Mouse (Mus musculus) intestine, postnatal 0 days (tissue): ENCODE results near the gene Prkcq. TPM values are rescaled to one million over a fixed set of nuclear protein-coding genes. Genes with fewer than 3 reads are reported as not detected.

Experiments used
- ATAC-seq: fragments of 200-750 bp; cut with Nextera tagmentation; 2 replicates; pipeline ENCODE4 v1.8.0; 2017; ENCODE audit warnings: mild to moderate bottlenecking, moderate TSS enrichment, moderate library complexity
- H3K27ac ChIP-seq: fragments of 300-500 bp; sonication (generic); 2 replicates; pipeline ENCODE4 v1.5.1; 2014; ENCODE audit warnings: mild to moderate bottlenecking, low read depth, low read length, moderate library complexity
- H3K27me3 ChIP-seq: fragments of 300-500 bp; sonication (generic); replicated peaks from 2 replicates; pipeline ENCODE4 v1.6.1; 2014; ENCODE audit warnings: low read length, mixed read lengths; ENCODE audit not compliant: control insufficient read depth, insufficient read depth
- H3K36me3 ChIP-seq: fragments of 300-500 bp; sonication (generic); 2 replicates; pipeline ENCODE4 v1.6.1; 2014; ENCODE audit warnings: mild to moderate bottlenecking, moderate library complexity; ENCODE audit not compliant: control insufficient read depth, insufficient read depth
- H3K4me1 ChIP-seq: fragments of 300-500 bp; sonication (generic); replicated peaks from 2 replicates; pipeline ENCODE4 v1.6.1; 2014; ENCODE audit warnings: antibody characterized with exemption, low read length, mixed read lengths; ENCODE audit not compliant: control insufficient read depth, insufficient read depth
- H3K4me2 ChIP-seq: fragments of 300-500 bp; sonication (generic); replicated peaks from 2 replicates; pipeline ENCODE4 v1.6.1; 2014; ENCODE audit warnings: low read depth, mild to moderate bottlenecking, moderate library complexity
- H3K4me3 ChIP-seq: fragments of 300-500 bp; sonication (generic); 2 replicates; pipeline ENCODE4 v1.5.1; 2014; ENCODE audit warnings: low read depth, low read length
- H3K9ac ChIP-seq: fragments of 300-500 bp; sonication (generic); 2 replicates; pipeline ENCODE4 v1.6.1; 2014; ENCODE audit warnings: mild to moderate bottlenecking, low read depth, low read length
- H3K9me3 ChIP-seq: fragments of 300-500 bp; sonication (generic); 2 replicates; pipeline ENCODE4 v1.6.1; 2016; ENCODE audit warnings: mixed run types; ENCODE audit not compliant: control insufficient read depth
- CTCF ChIP-seq: sonication (generic); IDR thresholded peaks from 2 replicates; pipeline ENCODE4 v1.5.1; 2016; ENCODE audit warnings: low read depth, mild to moderate bottlenecking, control low read depth, antibody characterized with exemption, moderate library complexity
- WGBS: fragments of 180-500 bp; shearing (Covaris S2); extraction: QIAGEN DNeasy Blood & Tissue Kit; methylation state at CpG from one replicate; pipeline ENCODE4 v1.1.7; 2014; 5-methylcytosine and 5-hydroxymethylcytosine counted together
- polyA plus RNA-seq: library from polyadenylated mRNA; unstranded; fragments of >200 nt; fragmentation: Nextera tagmentation; extraction: Ambion mirVana; gene quantifications from 2 replicates; pipeline ENCODE4 v1.2.1, GENCODE M21; 2015

Prkcq gene
- polyA plus RNA-seq, 1 experiment from 2014 or later = 1.1 TPM

DNA sequence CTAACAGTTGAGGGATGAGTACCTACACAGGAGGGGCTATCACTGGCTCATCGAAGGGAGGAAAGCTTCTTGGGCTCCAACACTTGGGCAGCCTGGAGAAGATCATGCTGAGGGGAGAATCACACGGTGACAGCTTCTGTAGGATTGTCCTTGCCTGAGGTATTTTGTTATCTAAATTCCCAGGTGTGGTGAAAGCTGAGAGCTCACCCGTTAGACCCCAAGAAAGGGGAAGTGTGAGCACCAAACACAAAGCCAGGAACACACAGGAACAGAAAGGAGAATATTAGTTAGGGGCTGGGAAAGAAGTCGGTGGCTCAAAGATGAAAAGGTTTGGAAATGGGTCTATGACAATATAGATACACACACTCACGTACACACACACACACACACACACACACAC lies 27.7 kb downstream of the Prkcq start:
- no peaks in the 10 kb centered on the region for H3K27me3 ChIP-seq
- no peak for ATAC-seq
- 76% methylated on average over 5 of the region's 5 CpGs for WGBS
- H3K4me2 ChIP-seq = no peak overlapping the region
- H3K36me3 ChIP-seq = no peaks in the 10 kb centered on the region
- H3K9me3 ChIP-seq = no peaks in the 10 kb centered on the region
- H3K4me3 ChIP-seq = no peak overlapping the region
- no peak overlapping the region for H3K9ac ChIP-seq
- H3K27ac ChIP-seq = no peak overlapping the region
- no peaks in the 10 kb centered on the region for H3K4me1 ChIP-seq
- no peak for TF ChIP-seq CTCF

DNA sequence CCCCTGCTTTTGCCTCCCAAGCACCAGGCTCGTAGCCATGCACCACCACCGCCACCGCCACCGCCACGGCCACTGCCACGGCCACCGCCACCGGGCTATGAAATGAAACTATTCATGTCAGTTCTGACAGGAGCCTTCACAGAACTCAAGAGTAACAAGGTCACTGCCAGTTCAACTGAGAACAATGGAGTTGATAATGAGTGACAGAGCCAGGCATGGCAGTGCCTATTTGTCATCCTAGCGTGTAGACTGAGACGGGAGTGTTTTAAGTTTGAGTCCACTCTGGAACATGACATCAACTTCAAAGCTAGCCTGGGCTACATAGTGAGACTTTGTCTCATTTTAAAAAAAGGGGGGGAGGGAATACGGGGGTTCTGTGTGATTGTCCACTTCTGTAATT lies 30.9 kb downstream of the Prkcq start:
- 92% methylated on average over 11 of the region's 11 CpGs for WGBS

DNA sequence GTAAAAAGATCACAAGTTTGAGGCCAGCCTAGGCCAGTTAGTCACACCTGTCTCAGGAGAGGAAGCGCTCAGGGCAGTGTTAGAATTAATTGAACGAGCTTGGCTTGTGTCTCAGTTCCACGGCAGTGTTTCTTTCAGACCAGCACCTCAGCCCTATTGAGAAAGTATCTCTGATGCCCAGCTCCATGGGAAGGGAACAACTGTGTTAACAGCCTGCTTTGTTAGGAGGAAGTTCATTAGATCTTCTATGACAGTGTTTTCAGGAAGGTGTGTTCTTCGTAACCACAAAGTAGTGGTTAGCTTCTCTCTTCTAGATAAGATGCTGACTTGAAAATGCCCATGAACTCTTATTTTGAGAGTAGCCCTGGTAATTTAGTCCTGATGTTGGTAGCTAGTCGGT lies 31.4 kb downstream of the Prkcq start:
- ATAC-seq = no peak

More for the DNA sequence above, 30.9 kb downstream of the Prkcq start:
- ATAC-seq = no peak
- Histone ChIP-seq H3K4me1 (no peaks in the 10 kb centered on the region), H3K27me3 (no peaks in the 10 kb centered on the region), H3K27ac (no peak overlapping the region), H3K4me3 (no peak overlapping the region), H3K36me3 (no peaks in the 10 kb centered on the region), H3K4me2 (no peak overlapping the region), H3K9me3 (no peaks in the 10 kb centered on the region), H3K9ac (no peak overlapping the region)
- TF ChIP-seq CTCF = no peak

DNA sequence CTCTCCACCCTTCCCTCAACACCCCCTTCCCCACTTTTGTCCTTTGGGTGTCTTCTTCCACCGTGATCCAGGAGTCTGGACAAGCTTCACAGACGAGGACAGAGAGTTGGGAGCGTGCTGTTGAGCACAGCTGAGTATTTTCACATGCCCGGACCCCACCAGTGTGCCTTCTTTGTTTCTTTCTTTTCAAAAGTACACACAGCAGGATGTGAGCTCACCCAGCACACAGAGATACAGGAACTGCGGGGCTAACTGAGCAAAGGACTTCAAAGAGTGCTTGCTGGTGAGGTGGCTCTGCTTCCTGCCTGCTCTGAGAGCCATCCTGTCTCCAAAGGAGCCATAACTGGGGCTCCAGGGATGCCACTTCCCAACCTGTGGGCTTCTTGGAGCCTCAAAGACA lies 32.3 kb downstream of the Prkcq start:
- Histone ChIP-seq H3K9me3 (no peaks in the 10 kb centered on the region), H3K27me3 (no peaks in the 10 kb centered on the region), H3K36me3 (no peaks in the 10 kb centered on the region), H3K4me1 (no peaks in the 10 kb centered on the region), H3K4me3 (no peak overlapping the region), H3K9ac (no peak overlapping the region), H3K27ac (no peak overlapping the region), H3K4me2 (no peak overlapping the region)
- no peak for TF ChIP-seq CTCF
- ATAC-seq = no peak
- WGBS = 66% methylated on average over 5 of the region's 5 CpGs

More for the DNA sequence above, 31.4 kb downstream of the Prkcq start:
- Histone ChIP-seq H3K4me3 (no peak overlapping the region), H3K36me3 (no peaks in the 10 kb centered on the region), H3K27ac (no peak overlapping the region), H3K4me1 (no peaks in the 10 kb centered on the region), H3K4me2 (no peak overlapping the region), H3K27me3 (no peaks in the 10 kb centered on the region), H3K9ac (no peak overlapping the region), H3K9me3 (no peaks in the 10 kb centered on the region)
- no peak for TF ChIP-seq CTCF
- 69% methylated on average over 5 of the region's 5 CpGs for WGBS

DNA sequence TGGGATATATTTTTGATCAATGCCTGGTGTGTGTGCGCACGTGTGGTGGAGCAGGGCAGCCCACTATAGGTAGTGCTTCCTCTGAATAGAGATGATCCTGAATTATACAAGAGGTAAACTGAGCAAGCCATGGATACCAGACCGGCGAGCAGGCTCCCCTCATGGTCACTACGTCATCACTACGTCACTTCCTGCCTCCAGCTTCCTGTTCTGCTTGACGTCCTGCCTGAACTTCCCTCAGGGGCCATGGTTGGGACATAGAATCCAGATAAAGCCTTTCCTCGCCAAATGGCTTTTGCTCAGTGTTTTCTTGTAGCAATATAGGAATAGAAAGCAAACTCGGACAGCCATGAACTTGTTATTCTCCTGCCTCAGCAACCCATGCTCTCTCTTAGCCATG lies 33.1 kb downstream of the Prkcq start:
- no peak overlapping the region for H3K9ac ChIP-seq
- no peak overlapping the region for H3K4me2 ChIP-seq
- no peaks in the 10 kb centered on the region for H3K4me1 ChIP-seq
- H3K36me3 ChIP-seq = no peaks in the 10 kb centered on the region
- WGBS = 89% methylated on average over 9 of the region's 9 CpGs
- no peak for ATAC-seq
- H3K27me3 ChIP-seq = no peaks in the 10 kb centered on the region
- TF ChIP-seq CTCF = no peak
- no peak overlapping the region for H3K27ac ChIP-seq
- H3K4me3 ChIP-seq = no peak overlapping the region
- no peaks in the 10 kb centered on the region for H3K9me3 ChIP-seq

DNA sequence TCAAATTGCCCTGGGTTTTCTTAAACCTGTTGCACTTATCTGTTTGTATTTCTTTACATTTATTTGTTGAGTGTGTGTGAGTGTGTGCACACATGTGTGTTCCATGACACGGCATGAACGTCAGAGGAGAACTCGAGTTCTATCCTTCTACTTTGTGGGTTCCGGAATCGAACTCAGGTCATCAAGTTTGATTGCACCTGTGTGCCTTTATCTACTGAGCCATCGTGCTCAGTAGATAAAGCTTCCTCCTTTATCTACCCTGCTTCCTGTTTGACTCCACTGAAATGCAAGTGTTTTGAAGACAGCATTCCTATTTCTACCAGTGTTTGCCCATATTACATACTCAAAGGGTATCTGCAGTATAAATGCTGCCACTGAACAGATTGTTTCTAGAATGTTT lies 33.8 kb downstream of the Prkcq start:
- no peaks in the 10 kb centered on the region for H3K4me1 ChIP-seq
- H3K9ac ChIP-seq = no peak overlapping the region
- no peak for TF ChIP-seq CTCF
- no peak for ATAC-seq
- H3K9me3 ChIP-seq = no peaks in the 10 kb centered on the region
- WGBS = 86% methylated on average over 6 of the region's 6 CpGs
- no peaks in the 10 kb centered on the region for H3K36me3 ChIP-seq
- no peak overlapping the region for H3K4me2 ChIP-seq
- no peak overlapping the region for H3K4me3 ChIP-seq
- no peaks in the 10 kb centered on the region for H3K27me3 ChIP-seq
- no peak overlapping the region for H3K27ac ChIP-seq

DNA sequence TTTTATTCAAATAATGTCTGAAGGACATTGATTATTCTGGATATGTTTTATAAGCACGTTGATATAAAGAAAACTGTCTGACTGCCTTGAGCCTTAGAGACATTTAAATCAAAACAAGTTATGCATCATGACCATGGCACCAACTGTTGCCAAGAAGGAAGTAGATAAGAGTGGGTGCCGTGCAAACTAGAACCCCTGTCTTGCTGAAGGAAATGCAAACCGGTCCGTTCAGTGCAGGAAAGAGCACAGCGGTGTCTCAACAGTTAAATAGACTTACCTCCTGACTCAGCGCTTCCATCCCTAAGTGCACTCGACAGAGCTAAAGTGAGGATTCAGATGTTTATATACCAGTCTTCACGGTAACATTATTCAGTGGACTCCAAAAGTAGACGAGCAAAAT lies 36.4 kb downstream of the Prkcq start:
- Histone ChIP-seq H3K27ac (no peak overlapping the region), H3K4me1 (no peaks in the 10 kb centered on the region), H3K4me2 (no peak overlapping the region), H3K36me3 (no peaks in the 10 kb centered on the region), H3K9me3 (no peaks in the 10 kb centered on the region), H3K9ac (no peak overlapping the region), H3K27me3 (no peaks in the 10 kb centered on the region), H3K4me3 (no peak overlapping the region)
- no peak for ATAC-seq
- 56% methylated on average over 9 of the region's 9 CpGs for whole genome bisulfite sequencing
- no peak for TF ChIP-seq CTCF
